Mouse (Mus musculus) kidney, adult 2 months (tissue): Measurements from ENCODE around the gene Gper1.

ENCODE experiments used
- CTCF ChIP-seq: fragments of 200-500 bp; conservative IDR thresholded peaks from 2 replicates; pipeline ENCODE4 v1.5.1; 2011; ENCODE audit warnings: low read depth, mild to moderate bottlenecking, control low read depth, low read length, moderate library complexity, mixed read lengths; ENCODE audit not compliant: insufficient read depth, insufficient read length
- POLR2A ChIP-seq: fragments of 200-500 bp; IDR thresholded peaks from one replicate; pipeline ENCODE4 v1.6.1; 2011; ENCODE audit warnings: low read depth, low read length, control low read depth

- TF ChIP-seq POLR2A (no peak), CTCF (no peak)
Measured at GRCm38 (mm10) chr5:139403692-139404260, 19.2 kb upstream of the Gper1 start.
